In genomic region chr17:6787241-6787640, GRCm38 (mm10) we compare ENCODE assay signal across 34 mouse cellular contexts.
"Had no signal": no experiment of that assay in that cellular context is flagged by ENCODE, and none has a peak within 500 bp of the region (broad histone marks: within the 10 kb centered on the region; RNA-seq: fewer than 3 reads in every experiment).

No protein-coding gene starts in this region.

- H3K4me3 ChIP-seq: heart, embryonic 10.5 days; heart, embryonic 12.5 days; heart, embryonic 13.5 days; heart, embryonic 15.5 days; hindbrain, embryonic 10.5 days; hindbrain, embryonic 12.5 days; hindbrain, embryonic 13.5 days; hindbrain, embryonic 15.5 days; intestine, embryonic 15.5 days; kidney, embryonic 15.5 days; layer of hippocampus, adult 2 months had no signal

- H3K36me3 ChIP-seq: heart, embryonic 10.5 days; heart, embryonic 12.5 days; heart, embryonic 13.5 days; heart, embryonic 15.5 days; hindbrain, embryonic 10.5 days; hindbrain, embryonic 12.5 days; hindbrain, embryonic 13.5 days; hindbrain, embryonic 15.5 days; intestine, embryonic 15.5 days; kidney, embryonic 15.5 days had no signal

- ATAC-seq: hindbrain, embryonic 16.5 days; hindbrain, postnatal 0 days; inflammation-experienced regulatory T-cells, adult 6 months; intestine, embryonic 15.5 days; intestine, embryonic 16.5 days; intestine, postnatal 0 days had no signal

- DNase-seq: heart, postnatal 10 days; heart, postnatal 14 days; heart, postnatal 36 days; heart, postnatal 4 days; kidney, adult 11 months; kidney, adult 18-20 months; kidney, adult 2 months; kidney, adult 8-10 months; kidney, adult 9 months; kidney, postnatal 10 days; kidney, postnatal 14 days; kidney, postnatal 25 days; kidney, postnatal 36 days; kidney, postnatal 4 days; layer of hippocampus, adult 9-11 months; layer of hippocampus, postnatal 36 days had no signal

- H3K27ac ChIP-seq: heart, embryonic 10.5 days; heart, embryonic 13.5 days; heart, embryonic 15.5 days; hindbrain, embryonic 10.5 days; hindbrain, embryonic 12.5 days; hindbrain, embryonic 13.5 days; hindbrain, embryonic 14.5 days; hindbrain, embryonic 15.5 days; hindbrain, postnatal 0 days; intestine, embryonic 15.5 days; kidney, embryonic 15.5 days; kidney, postnatal 0 days; layer of hippocampus, adult 2 months had no signal

- H3K4me1 ChIP-seq: heart, embryonic 12.5 days; intestine, embryonic 15.5 days had no signal

- H3K9me3 ChIP-seq: heart, embryonic 10.5 days; heart, embryonic 12.5 days; heart, embryonic 13.5 days; heart, embryonic 15.5 days; hindbrain, embryonic 10.5 days; hindbrain, embryonic 12.5 days; hindbrain, embryonic 13.5 days; hindbrain, embryonic 15.5 days; intestine, embryonic 15.5 days; kidney, embryonic 15.5 days had no signal

- H3K27me3 ChIP-seq: heart, embryonic 12.5 days; heart, embryonic 15.5 days; hindbrain, embryonic 15.5 days; intestine, embryonic 15.5 days; kidney, embryonic 15.5 days had no signal
